Mouse (Mus musculus) layer of hippocampus, adult 8-10 months (tissue): ENCODE data around the gene 2010003K11Rik. TPM values are rescaled to one million over a fixed set of nuclear protein-coding genes. Genes with fewer than 3 reads are reported as not detected.
"Not testable (repeated sequence)": the region's sequence is repeated elsewhere in the genome, so short reads cannot be mapped to it uniquely, and the experiment has no call there.

Experiments used
- DNase-seq, 2 experiments: peaks; one replicate each; pipeline ENCODE4 v3.0.0; 2022; ENCODE audit warnings: low spot score in 2 of 2
- total RNA-seq, 4 experiments: library from RNA; stranded (reverse); gene quantifications; 2 replicates each; pipeline ENCODE4 v1.2.4; 2022

The 2010003K11Rik gene
- total RNA-seq, 4 experiments from 2014 or later, result not detected

DNA sequence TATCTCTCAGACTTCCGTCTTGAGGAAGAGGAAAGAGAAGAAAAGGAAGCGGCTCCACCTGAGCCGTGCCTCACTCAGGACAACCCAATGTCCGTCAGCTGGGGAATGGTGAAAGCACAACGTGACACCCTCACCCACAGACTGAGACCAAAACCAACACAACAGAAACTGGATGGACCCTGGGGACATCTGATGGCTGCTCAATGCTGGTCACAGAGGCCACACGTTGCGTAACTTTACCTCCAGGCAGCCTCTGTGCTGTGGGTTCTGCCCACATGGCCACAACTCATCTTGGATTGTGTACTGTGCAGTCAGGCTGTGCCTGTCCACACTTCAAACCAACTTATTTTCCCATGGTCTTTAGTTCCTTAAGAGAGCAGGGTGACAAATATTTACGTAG is 36.4 kb downstream of the 2010003K11Rik start:
- no peak for DNase-seq

DNA sequence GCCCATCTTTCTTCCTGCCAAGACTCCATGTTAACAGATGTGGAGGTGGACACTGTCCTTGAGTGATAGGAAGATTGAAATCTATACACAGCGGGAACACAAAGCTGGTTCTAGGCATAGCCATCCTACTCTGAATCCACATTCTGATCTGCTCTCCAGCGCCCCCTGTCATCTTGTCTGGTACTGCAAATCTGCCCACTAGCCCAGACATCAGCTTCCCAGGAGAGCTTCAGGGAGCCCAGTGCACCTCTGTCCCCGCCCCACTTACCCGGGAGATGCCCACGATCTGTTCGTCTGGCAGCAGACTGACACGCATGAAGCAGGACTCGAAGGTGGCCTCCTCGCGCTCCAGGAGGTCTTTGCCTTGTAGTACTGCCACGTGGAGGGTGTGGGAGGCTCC is 42.2 kb downstream of the 2010003K11Rik start:
- peak in 1 of 2 experiments; percentile 59 for DNase-seq

DNA sequence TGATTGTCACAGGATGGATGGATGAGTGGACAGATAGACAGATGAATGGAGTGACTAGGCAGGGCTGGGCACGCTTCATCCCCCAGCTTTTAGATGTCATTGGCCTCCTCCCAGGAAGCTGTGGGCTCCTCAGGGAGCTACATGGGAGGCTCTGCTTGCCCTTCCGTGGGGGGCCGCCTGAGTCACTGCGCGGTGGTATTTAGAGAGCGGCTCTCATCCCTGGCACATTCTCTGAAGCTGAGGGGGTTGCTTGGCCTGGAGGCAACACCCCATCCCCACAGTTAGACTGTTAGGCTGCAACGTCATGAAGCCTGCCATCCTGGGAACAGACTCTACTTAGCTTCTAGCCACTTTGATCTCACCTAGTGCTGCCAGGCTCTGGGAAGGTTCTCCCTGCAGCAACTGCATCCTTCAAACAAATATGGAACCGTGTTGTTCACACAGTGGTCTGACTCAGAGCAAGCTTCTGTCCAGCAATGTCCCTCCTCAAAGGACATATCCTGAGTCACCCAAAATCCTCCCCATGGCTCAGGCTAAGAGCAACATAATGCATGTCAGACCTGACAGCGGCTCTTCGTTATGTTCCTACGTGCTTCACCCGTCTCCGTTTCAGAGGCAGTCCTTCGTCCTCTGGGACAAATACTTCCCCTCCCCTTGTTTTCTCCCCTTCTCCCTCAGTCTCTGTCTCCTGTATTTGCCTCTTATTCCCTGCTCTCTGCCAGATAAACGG is 43.1 kb downstream of the 2010003K11Rik start:
- no peak for DNase-seq

DNA sequence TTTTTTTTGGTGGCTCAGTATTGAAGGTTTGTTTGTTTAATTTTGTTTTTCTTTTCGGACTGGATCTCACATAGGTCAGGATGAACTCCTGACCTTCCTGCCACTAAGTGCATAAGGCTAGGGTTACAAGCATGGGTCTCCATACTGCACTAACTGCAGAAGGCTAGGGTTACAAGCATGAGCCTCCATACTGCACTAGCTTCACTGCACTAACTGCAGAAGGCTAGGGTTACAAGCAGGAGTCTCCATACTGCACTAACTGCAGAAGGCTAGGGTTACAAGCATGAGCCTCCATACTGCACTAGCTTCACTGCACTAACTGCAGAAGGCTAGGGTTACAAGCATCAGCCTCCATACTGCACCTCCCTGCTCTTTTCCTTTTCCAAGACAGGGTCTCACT is 44.3 kb downstream of the 2010003K11Rik start:
- DNase-seq, result not testable (repeated sequence)

DNA sequence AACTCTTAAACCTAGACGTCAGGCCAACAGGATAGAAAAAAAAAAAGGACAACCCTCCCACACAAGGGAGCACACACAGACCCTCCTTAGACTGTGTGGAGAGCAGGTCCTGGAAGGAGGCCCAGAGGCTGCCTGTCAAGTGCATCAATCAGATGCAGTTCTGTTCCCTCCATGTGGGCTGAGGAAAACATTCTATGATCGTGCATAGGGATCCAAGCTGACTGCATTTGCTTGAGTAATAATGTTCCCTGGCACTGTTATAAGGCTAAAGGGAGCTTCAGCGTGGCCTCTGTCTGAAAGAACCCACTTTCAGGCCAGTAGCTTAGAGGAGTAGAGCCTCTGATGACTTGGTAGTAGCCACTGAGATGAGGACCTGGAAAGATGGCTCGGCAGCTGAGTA is 45.9 kb downstream of the 2010003K11Rik start:
- DNase-seq, result peak in 1 of 2 experiments; percentile 41

DNA sequence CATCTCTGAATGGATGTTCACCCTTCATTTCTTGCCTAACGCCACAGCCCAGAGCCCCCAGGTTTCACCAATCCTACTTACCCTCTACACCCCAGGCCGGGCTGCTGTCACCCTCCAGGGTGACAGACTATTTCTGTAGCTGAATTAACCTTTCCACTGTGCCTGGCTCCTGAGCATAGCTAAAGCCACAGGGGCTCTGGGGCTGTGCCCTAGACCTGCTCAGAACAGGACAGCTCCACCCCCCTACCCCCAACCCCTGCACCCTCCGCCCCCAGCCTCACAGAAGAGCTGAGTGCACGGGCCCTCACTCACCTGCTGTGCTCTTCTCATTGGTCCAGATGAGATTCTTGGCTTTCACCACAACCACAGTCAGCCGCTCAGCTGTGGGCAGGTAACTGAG is 46.4 kb downstream of the 2010003K11Rik start:
- no peak for DNase-seq

DNA sequence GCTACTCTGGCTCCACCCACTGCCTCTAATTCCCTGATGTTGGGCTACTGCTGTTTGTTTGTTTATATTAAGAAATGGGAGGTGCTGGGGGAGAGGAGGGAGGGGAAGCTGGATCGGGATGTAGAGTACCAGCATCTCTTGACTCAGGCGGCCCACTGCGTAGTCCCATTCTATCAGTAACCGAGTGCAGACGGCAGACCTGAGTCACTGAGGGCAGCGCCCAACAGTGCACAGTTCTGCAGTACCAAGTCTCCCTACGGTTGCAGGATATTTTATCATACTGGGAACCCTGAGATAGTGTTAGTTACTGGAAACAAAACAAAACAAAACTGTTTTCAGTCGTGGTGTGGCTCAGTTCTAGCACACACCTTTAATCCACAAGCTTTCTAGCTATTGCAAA is 47.3 kb downstream of the 2010003K11Rik start:
- DNase-seq, result no peak

DNA sequence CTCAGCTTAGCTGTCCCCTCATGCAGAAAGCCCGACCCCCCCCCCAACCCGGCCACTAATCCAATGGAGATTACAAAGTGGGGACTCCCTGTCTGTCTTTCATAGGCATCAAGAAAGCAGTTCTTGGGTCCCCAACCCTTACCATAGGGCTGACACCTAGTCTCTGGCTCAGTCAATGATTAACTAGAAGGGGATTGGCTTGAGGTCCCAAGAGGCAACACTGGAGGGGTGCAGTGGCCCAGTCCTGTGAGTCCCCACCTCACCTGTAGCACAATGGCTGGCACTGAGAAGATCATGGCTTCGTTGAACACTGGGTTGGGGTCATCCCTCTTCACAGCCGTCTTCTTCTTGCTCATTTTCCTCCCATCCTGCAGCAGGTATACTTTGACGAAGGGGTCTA is 47.7 kb downstream of the 2010003K11Rik start:
- DNase-seq, result no peak

DNA sequence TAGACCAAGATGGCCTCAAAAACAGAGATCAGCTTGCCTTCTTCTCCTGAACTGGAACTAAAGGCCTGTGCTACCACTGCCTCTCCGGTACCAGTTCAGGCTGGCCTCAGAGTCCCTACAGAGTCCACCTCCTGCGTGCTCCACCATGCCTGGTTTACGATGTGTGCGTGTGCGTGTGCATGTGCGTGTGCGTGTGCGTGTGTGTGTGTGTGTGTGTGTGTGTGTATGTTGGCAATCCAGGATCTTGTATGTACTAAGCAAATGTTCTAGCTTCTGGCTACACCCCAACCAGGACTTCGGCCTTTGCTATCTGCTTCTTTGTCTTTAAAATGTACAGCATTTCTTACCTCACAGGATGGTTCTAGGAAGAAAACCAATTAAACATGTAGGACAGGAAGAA is 49.2 kb downstream of the 2010003K11Rik start:
- DNase-seq, result no peak

DNA sequence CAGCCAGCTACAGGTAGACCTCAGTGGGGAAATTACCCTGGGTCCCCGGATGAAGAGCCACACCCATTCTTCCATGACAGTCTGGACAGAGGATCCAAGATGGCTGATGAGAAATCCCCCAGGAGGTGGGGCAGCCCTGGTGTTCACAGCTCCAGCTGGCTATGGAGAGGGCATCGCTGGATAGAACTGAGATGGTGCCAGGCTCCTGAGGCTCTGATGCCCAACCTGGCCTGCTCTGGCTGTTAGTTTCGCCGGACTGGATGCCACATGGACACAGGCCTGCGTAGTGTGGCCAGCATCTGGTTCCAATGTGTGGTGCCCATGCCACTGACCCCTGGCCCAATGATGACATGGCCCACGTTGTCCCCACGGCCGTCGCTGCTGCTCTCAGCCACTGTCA is 50.9 kb downstream of the 2010003K11Rik start:
- no peak for DNase-seq

Other genes with a start within 250 kb of the 2010003K11Rik start
- 10 to 100 TPM; 64.8 to 79.5 (median 68.0) TPM for gene Ssh3, start 229.4 kb downstream of the 2010003K11Rik start, total RNA-seq
- gene Ankrd13d, start 215.4 kb downstream of the 2010003K11Rik start, total RNA-seq, result 10 to 100 TPM; 60.3 to 77.2 (median 67.3) TPM
- 100 to 1,000 TPM; 174 to 191 (median 186) TPM for gene Grk2, start 192.4 kb downstream of the 2010003K11Rik start, total RNA-seq
- gene Kdm2a, start 100.3 kb downstream of the 2010003K11Rik start, total RNA-seq, result 10 to 100 TPM; 79.2 to 87.3 (median 84.4) TPM
- gene Rhod, start 59.2 kb downstream of the 2010003K11Rik start, total RNA-seq, result 1 to 10 TPM in 1 of 4 experiments, under 1 TPM in 3; 0.74 to 1.1 (median 0.85) TPM
- 10 to 100 TPM; 29.2 to 31.3 (median 30.2) TPM for gene Syt12, start 21.1 kb downstream of the 2010003K11Rik start, total RNA-seq
- 10 to 100 TPM; 64.5 to 72.7 (median 68.1) TPM for gene Pcx, start 11.9 kb upstream of the 2010003K11Rik start, total RNA-seq
- gene Lrfn4, start 117.1 kb upstream of the 2010003K11Rik start, total RNA-seq, result 10 to 100 TPM; 31.0 to 34.7 (median 32.0) TPM
- gene Rce1, start 127.1 kb upstream of the 2010003K11Rik start, total RNA-seq, result 10 to 100 TPM; 22.7 to 26.4 (median 22.7) TPM
- gene Gm960, start 200.1 kb upstream of the 2010003K11Rik start, total RNA-seq, result 1 to 10 TPM; 1.2 to 2.0 (median 1.8) TPM
- 100 to 1,000 TPM; 475 to 555 (median 513) TPM for gene Sptbn2, start 212.6 kb upstream of the 2010003K11Rik start, total RNA-seq